Mouse (Mus musculus) heart, embryonic 15.5 days (tissue): ENCODE measurements around the gene Gjb4. TPM values are rescaled to one million over a fixed set of nuclear protein-coding genes. Genes with fewer than 3 reads are reported as not detected.
A peak's percentile ranks its signal among the peaks of the same experiment; 100 is the strongest.

Source experiments
- ATAC-seq: fragments of 200-750 bp; cut with Nextera tagmentation; replicated peaks from 2 replicates; pipeline ENCODE4 v1.8.0; 2017; ENCODE audit warnings: low read depth, moderate TSS enrichment; ENCODE audit not compliant: insufficient number of reproducible peaks, insufficient read depth, low FRiP score
- H3K27ac ChIP-seq: fragments of 300-500 bp; sonication (generic); 2 replicates; pipeline ENCODE4 v1.5.1; 2015; ENCODE audit warnings: mild to moderate bottlenecking, inconsistent platforms
- H3K27me3 ChIP-seq: fragments of 300-500 bp; sonication (generic); 2 replicates; pipeline ENCODE4 v1.6.1; 2015; ENCODE audit warnings: inconsistent platforms
- H3K36me3 ChIP-seq: fragments of 300-500 bp; sonication (generic); 2 replicates; pipeline ENCODE4 v1.6.1; 2015; ENCODE audit warnings: mild to moderate bottlenecking, inconsistent platforms
- H3K4me1 ChIP-seq: fragments of 300-500 bp; sonication (generic); replicated peaks from 2 replicates; pipeline ENCODE4 v1.6.1; 2015; ENCODE audit warnings: inconsistent platforms
- H3K4me2 ChIP-seq: fragments of 300-500 bp; sonication (generic); 2 replicates; pipeline ENCODE4 v1.6.1; 2015; ENCODE audit warnings: inconsistent platforms, mild to moderate bottlenecking, moderate library complexity
- H3K4me3 ChIP-seq: fragments of 300-500 bp; sonication (generic); 2 replicates; pipeline ENCODE4 v1.5.1; 2015; ENCODE audit warnings: mild to moderate bottlenecking, inconsistent platforms
- H3K9ac ChIP-seq: fragments of 300-500 bp; sonication (generic); 2 replicates; pipeline ENCODE4 v1.6.1; 2015; ENCODE audit warnings: mild to moderate bottlenecking, inconsistent platforms
- H3K9me3 ChIP-seq: fragments of 300-500 bp; sonication (generic); replicated peaks from 2 replicates; pipeline ENCODE4 v1.6.1; 2016; ENCODE audit warnings: inconsistent platforms
- WGBS: fragments of 180-500 bp; shearing (Covaris S2); methylation state at CpG from one replicate; pipeline ENCODE4 v1.1.7; 2015; ENCODE audit warnings: mixed read lengths; 5-methylcytosine and 5-hydroxymethylcytosine counted together
- polyA plus RNA-seq: library from polyadenylated mRNA; unstranded; fragments of >200 nt; fragmentation: Nextera tagmentation; extraction: Ambion mirVana; gene quantifications from 2 replicates; pipeline ENCODE4 v1.2.1, GENCODE M21; 2015

The Gjb4 gene
- polyA plus RNA-seq, 1 experiment from 2014 or later = not detected

DNA sequence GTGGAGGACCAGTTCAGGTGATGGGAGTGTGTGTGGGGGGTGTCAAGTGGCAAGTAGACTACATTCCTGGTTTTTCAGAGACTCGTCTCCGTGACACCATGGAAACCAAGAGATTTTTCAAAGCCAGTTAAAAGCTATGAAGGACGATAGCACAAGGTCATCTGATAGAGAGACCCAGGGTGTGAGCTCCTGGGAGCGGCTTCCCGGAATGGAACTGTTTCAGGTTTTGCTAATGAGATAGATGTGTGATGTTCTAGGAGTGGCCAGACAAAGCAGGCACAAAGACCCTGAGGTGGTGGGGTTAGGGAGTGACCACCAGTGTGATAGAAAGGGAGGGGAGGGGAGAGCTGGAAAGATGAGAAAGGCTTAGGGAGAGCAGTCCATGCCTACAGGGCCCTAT lies 8.9 kb downstream of the Gjb4 start:
- no peak overlapping the region for H3K27ac ChIP-seq
- no peaks in the 10 kb centered on the region for H3K36me3 ChIP-seq
- H3K27me3 ChIP-seq = no peaks in the 10 kb centered on the region
- no peak overlapping the region for H3K4me2 ChIP-seq
- H3K9ac ChIP-seq = no peak overlapping the region
- H3K9me3 ChIP-seq = no peaks in the 10 kb centered on the region
- WGBS = 68% methylated on average over 5 of the region's 5 CpGs
- no peaks in the 10 kb centered on the region for H3K4me1 ChIP-seq
- ATAC-seq = no peak
- H3K4me3 ChIP-seq = no peak overlapping the region

DNA sequence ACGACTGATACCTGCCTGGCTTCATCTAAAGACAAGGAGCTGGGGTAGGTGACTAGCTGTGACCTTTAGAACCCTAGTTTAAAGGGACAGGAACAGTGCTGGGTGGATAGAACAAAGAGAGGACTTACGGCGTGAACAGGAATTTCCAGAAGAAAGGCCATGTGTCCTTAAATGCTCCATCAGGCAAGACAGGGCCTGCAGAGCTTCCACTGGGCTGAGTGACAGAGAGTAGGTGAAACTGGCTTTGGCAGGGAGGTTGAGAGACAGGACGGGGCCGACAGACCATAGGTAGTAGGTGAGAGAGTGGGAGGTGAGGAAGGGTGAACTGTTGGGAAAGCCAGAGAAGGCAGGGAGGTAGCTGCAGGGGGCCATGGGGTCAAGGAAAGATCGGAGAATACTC lies 12.5 kb downstream of the Gjb4 start:
- Histone ChIP-seq H3K9me3 (no peaks in the 10 kb centered on the region), H3K36me3 (no peaks in the 10 kb centered on the region), H3K9ac (no peak overlapping the region), H3K27ac (no peak overlapping the region), H3K27me3 (no peaks in the 10 kb centered on the region), H3K4me2 (no peak overlapping the region), H3K4me3 (no peak overlapping the region), H3K4me1 (no peaks in the 10 kb centered on the region)
- 49% methylated on average over 6 of the region's 6 CpGs for WGBS
- ATAC-seq = no peak

DNA sequence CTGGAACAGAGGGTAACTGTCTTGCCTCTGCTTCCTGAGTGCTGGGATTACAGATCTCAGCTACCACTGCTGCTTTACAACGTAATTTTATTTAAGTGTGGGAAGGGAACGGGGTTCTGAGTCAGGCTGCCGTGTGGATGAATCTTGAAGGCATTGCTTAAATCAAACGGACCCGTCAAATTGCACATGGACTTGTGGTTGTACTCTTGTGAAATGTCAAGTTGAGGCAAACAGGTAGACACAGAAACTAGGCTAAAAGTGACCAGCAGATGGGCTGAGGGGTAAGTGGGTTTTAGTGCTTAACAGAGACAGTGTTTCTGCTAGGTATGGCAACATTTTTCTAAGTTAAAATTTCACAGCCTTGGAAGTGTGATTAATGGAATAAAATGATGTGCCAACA lies 16.2 kb downstream of the Gjb4 start:
- H3K4me2 ChIP-seq = no peak overlapping the region
- no peak overlapping the region for H3K27ac ChIP-seq
- H3K9me3 ChIP-seq = no peaks in the 10 kb centered on the region
- H3K4me1 ChIP-seq = no peaks in the 10 kb centered on the region
- H3K4me3 ChIP-seq = no peak overlapping the region
- no peak overlapping the region for H3K9ac ChIP-seq
- H3K27me3 ChIP-seq = peaks cover 8% of the 10 kb centered on the region
- WGBS = 84% methylated on average over 5 of the region's 5 CpGs
- H3K36me3 ChIP-seq = no peaks in the 10 kb centered on the region
- no peak for ATAC-seq

GRCm38 (mm10) chr4:127334870-127335504 lies 18.9 kb downstream of the Gjb4 start:
- no peak overlapping the region for H3K4me2 ChIP-seq
- ATAC-seq = no peak
- WGBS = 37% methylated on average over 5 of the region's 5 CpGs
- H3K9ac ChIP-seq = no peak overlapping the region
- H3K9me3 ChIP-seq = no peaks in the 10 kb centered on the region
- peaks cover 34% of the 10 kb centered on the region for H3K27me3 ChIP-seq
- no peak overlapping the region for H3K27ac ChIP-seq
- no peak overlapping the region for H3K4me3 ChIP-seq
- peaks cover 11% of the 10 kb centered on the region for H3K4me1 ChIP-seq
- H3K36me3 ChIP-seq = no peaks in the 10 kb centered on the region

DNA sequence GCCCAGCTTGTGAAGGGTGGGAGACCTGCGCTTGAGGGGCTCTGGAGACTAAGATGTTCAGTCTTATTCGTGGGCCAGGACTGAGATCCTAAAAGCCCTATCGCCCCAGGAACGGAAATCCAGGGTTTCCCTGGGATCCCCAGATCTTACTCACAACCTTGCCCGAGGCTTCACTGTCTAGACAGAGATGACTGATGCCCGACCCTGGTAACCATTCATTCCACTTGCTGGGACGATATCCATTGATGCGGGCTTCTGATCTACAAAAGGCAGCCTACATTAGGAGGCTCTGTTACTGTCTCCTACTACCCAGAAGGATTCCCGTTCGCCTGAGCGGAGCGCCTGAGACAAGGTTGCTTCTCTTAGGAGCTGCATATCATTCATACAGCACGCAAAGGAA lies 22.7 kb downstream of the Gjb4 start:
- 23% methylated on average over 13 of the region's 13 CpGs for WGBS
- H3K9me3 ChIP-seq = no peaks in the 10 kb centered on the region
- no peak overlapping the region for H3K27ac ChIP-seq
- H3K27me3 ChIP-seq = peaks cover 69% of the 10 kb centered on the region
- ATAC-seq = no peak
- peaks cover 17% of the 10 kb centered on the region for H3K4me1 ChIP-seq
- no peaks in the 10 kb centered on the region for H3K36me3 ChIP-seq
- no peak overlapping the region for H3K4me2 ChIP-seq
- no peak overlapping the region for H3K4me3 ChIP-seq
- no peak overlapping the region for H3K9ac ChIP-seq

GRCm38 (mm10) chr4:127330181-127331100 lies 23.4 kb downstream of the Gjb4 start, which contains the start of gene Gjb3:
Gene Gjb3 (minus strand): TSS chr4:127330844.
- peaks cover 76% of the 10 kb centered on the region for H3K27me3 ChIP-seq
- ATAC-seq = no peak
- WGBS = 2% methylated on average over 49 of the region's 49 CpGs

GRCm38 (mm10) chr4:127329751-127330150 lies 24.1 kb downstream of the Gjb4 start:
- WGBS = 1% methylated on average over 13 of the region's 13 CpGs
- H3K9ac ChIP-seq = no peak overlapping the region
- peaks cover 82% of the 10 kb centered on the region for H3K27me3 ChIP-seq
- peak overlapping the region; percentile 60 for H3K4me2 ChIP-seq
- no peaks in the 10 kb centered on the region for H3K36me3 ChIP-seq
- H3K9me3 ChIP-seq = no peaks in the 10 kb centered on the region
- peak overlapping the region; percentile 28 for H3K4me3 ChIP-seq
- ATAC-seq = no peak
- peaks cover 17% of the 10 kb centered on the region for H3K4me1 ChIP-seq
- no peak overlapping the region for H3K27ac ChIP-seq

More at GRCm38 (mm10) chr4:127330181-127331100, 23.4 kb downstream of the Gjb4 start, which contains the start of gene Gjb3:
- H3K9me3 ChIP-seq = no peaks in the 10 kb centered on the region
- no peaks in the 10 kb centered on the region for H3K36me3 ChIP-seq
- peak within 1 kb of the TSS; percentile 60 for H3K4me2 ChIP-seq
- peaks cover 17% of the 10 kb centered on the region for H3K4me1 ChIP-seq
- no peak within 1 kb of the TSS for H3K27ac ChIP-seq
- H3K9ac ChIP-seq = no peak within 1 kb of the TSS
- H3K4me3 ChIP-seq = peak within 1 kb of the TSS; percentile 28

DNA sequence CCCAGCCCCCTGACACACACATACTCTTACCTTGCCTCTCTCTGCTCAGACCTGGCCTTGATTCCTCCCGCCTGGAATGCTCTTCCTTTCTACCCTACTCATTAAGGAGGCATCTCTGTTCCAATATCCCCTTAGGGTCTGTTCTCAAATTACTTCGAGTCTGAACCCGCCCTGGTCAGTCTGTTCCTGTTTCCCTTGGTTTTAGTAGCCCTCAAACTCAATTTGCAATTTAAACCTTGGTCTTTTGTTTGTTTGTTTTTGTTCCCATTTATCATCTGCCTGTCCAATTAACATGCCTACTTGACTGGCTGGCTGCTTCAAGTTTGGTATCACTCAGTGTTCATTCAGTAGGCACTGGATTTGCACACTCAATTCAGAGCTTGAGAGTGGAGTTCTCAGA lies 24.8 kb downstream of the Gjb4 start:
- no peaks in the 10 kb centered on the region for H3K9me3 ChIP-seq
- no peaks in the 10 kb centered on the region for H3K36me3 ChIP-seq
- no peak overlapping the region for H3K27ac ChIP-seq
- H3K4me2 ChIP-seq = no peak overlapping the region
- ATAC-seq = no peak
- WGBS = 18% methylated on average over 3 of the region's 3 CpGs
- no peak overlapping the region for H3K9ac ChIP-seq
- H3K4me1 ChIP-seq = peaks cover 17% of the 10 kb centered on the region
- no peak overlapping the region for H3K4me3 ChIP-seq
- peaks cover 79% of the 10 kb centered on the region for H3K27me3 ChIP-seq

- Histone ChIP-seq H3K9ac (no peak overlapping the region), H3K36me3 (no peaks in the 10 kb centered on the region), H3K9me3 (no peaks in the 10 kb centered on the region), H3K27ac (no peak overlapping the region), H3K4me3 (no peak overlapping the region), H3K4me1 (peaks cover 17% of the 10 kb centered on the region), H3K27me3 (peaks cover 78% of the 10 kb centered on the region), H3K4me2 (no peak overlapping the region)
- ATAC-seq = no peak
- WGBS = 47% methylated on average over 7 of the region's 7 CpGs
Observed at GRCm38 (mm10) chr4:127328378-127328777, 25.5 kb downstream of the Gjb4 start.

DNA sequence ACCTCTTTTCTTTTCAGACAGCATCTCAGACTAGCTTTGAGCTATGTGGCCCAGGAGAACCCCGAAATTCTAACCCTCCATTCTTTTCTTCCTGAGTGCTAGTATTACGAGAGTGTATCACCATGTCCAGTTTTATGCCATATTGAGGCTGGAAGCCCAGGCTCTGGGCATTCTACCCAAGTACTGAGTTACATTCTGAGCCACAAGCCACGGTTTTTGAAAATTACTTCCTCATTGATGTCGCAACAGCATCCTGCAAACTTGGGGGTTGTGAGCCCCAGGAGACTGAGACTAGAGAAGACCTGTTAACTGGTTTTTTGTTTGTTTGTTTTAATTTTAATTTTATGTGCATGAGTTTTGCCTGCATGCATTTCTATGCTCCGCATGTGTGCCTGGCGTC lies 26.1 kb downstream of the Gjb4 start:
- H3K36me3 ChIP-seq = no peaks in the 10 kb centered on the region
- no peak overlapping the region for H3K4me2 ChIP-seq
- peaks cover 75% of the 10 kb centered on the region for H3K27me3 ChIP-seq
- no peak for ATAC-seq
- no peak overlapping the region for H3K9ac ChIP-seq
- no peaks in the 10 kb centered on the region for H3K9me3 ChIP-seq
- 58% methylated on average over 6 of the region's 6 CpGs for WGBS
- H3K27ac ChIP-seq = no peak overlapping the region
- no peak overlapping the region for H3K4me3 ChIP-seq
- H3K4me1 ChIP-seq = peaks cover 17% of the 10 kb centered on the region

- no peak overlapping the region for H3K4me2 ChIP-seq
- H3K4me3 ChIP-seq = no peak overlapping the region
- H3K36me3 ChIP-seq = no peaks in the 10 kb centered on the region
- H3K9ac ChIP-seq = no peak overlapping the region
- ATAC-seq = no peak
- no peaks in the 10 kb centered on the region for H3K9me3 ChIP-seq
- H3K4me1 ChIP-seq = peaks cover 17% of the 10 kb centered on the region
- peaks cover 71% of the 10 kb centered on the region for H3K27me3 ChIP-seq
- WGBS = 26% methylated on average over 7 of the region's 7 CpGs
- no peak overlapping the region for H3K27ac ChIP-seq
Observed at GRCm38 (mm10) chr4:127327258-127327657, 26.6 kb downstream of the Gjb4 start.
